Mouse (Mus musculus) heart, postnatal 10 days (tissue): ENCODE measurements around the gene 5530400C23Rik. TPM values are rescaled to one million over a fixed set of nuclear protein-coding genes. Genes with fewer than 3 reads are reported as not detected.
"Not testable (repeated sequence)": the region's sequence is repeated elsewhere in the genome, so short reads cannot be mapped to it uniquely, and the experiment has no call there.

ENCODE experiments used
- DNase-seq, 2 experiments: peaks; one replicate each; pipeline ENCODE4 v3.0.0; 2021
- intact Hi-C: fragments of 180-260 bp; cut with DNase I; formaldehyde crosslinking; loops from one replicate; pipeline ENCODE4 v1.15.1; 2025
- total RNA-seq, 2 experiments: library from RNA; stranded (reverse); gene quantifications; 2 replicates each; pipeline ENCODE4 v1.2.3; 2021

Gene 5530400C23Rik
- not detected for total RNA-seq

GRCm38 (mm10) chr6:133291916-133292315 lies at the start of gene 5530400C23Rik:
Gene 5530400C23Rik (plus strand): TSS chr6:133292216.
- intact Hi-C loops, DNase-seq: not testable (repeated sequence)

GRCm38 (mm10) chr6:133305952-133306715 lies 14.1 kb downstream of the 5530400C23Rik start:
- no peak for DNase-seq
- intact Hi-C loops: no loop called here

- intact Hi-C loops, DNase-seq: not testable (repeated sequence)
Measured at GRCm38 (mm10) chr6:133313896-133314295, 21.9 kb downstream of the 5530400C23Rik start.

- no peak for DNase-seq
- intact Hi-C loops: loop anchor here (10.0 kb wide), 2 partner anchors 386 to 536 kb away; no protein-coding TSS in a partner anchor
Measured at GRCm38 (mm10) chr6:133338535-133338934, 46.5 kb downstream of the 5530400C23Rik start.

GRCm38 (mm10) chr6:133341731-133342130 lies 49.7 kb downstream of the 5530400C23Rik start:
- peak; percentile 17 to 23 for DNase-seq
- intact Hi-C loops: not testable (repeated sequence)

Other genes starting within 250 kb of the 5530400C23Rik start
- gene Tas2r140, start 236.4 kb upstream of the 5530400C23Rik start, total RNA-seq: not detected
- gene Smim10l1, start 187.3 kb upstream of the 5530400C23Rik start, total RNA-seq: 10 to 100 TPM; 75.5 to 75.7 TPM